Mouse (Mus musculus): ENCODE results near the gene Cacna2d2.

DNA sequence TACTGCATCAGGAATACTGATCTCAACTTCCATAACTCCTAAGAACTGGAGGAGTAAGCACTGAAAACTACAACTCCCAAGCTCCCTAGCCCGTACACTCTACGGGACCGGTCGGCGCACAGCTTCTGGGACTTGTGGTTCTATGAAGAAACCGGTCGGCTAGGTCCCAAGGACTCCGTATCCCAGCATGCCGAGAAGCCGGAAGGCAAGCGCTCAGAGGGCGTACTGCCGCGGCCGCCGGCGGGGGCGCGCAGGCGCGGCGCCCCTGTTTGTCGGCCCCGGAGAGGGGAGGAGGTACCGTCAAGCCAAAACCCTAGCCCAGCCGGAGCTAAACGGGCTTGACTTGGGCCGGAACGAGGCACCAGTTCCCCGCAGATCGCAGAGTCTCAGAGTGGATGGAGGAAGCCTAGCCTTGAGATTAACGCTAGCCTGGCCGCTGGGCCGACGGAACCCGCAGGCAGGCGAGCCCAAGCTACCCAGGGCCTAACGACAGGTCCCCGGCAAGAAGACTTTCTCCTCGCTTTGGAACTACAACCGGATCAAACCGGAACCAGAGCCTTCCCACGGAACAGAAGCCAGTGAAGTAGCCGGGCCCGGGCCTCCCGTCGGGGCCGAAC is 134.5 kb downstream of the Cacna2d2 start, which contains the start of gene Tmem115:
- TF ChIP-seq POLR2A (IDR thresholded peaks at IDR 0.05; ENCODE audit: borderline replicate concordance, extremely low read depth, low read depth, low read length) (peak; percentile 91; the same call in 1 of the 2 replicates), CTCF (IDR thresholded peaks at IDR 0.05; ENCODE audit: insufficient read depth, low read length) (no peak)
